Mouse (Mus musculus): ENCODE data around the gene Gm8251. TPM values are rescaled to one million over a fixed set of nuclear protein-coding genes. Genes with fewer than 3 reads are reported as not detected.

The Gm8251 gene
- polyA plus RNA-seq (2014; fragmentation: Nextera tagmentation; extraction: Ambion mirVana), result 0.07 TPM in 1 of 2 replicates, not detected in the other

DNA sequence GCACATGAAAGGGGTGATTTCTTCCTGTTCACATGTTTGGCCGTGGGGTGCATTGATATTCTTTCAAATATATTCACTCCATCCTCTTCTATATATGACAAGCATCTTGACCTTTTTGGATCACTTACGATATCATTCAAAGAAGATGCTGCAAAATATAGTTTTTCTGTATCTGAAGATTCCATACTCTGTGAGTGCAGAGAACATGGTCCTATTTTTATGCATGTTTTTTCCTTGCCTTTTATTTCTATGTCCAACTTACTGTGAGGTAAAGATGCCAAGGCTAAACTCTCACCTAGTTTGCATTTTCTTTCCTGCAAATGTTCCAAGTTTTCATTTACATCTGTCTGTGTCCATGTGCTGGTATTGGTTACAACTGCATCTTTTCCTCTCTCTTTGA is at the start of gene Gm8251:
Gene Gm8251 (minus strand): TSS at position 101 of the 400 bp plus-strand sequence.
- Histone ChIP-seq H3K4me3 (ENCODE audit: control insufficient read depth in 1 of 2, insufficient read depth in 1 of 2, low read depth in 1 of 2, low read length in 2 of 2) (no peak within 1 kb of the TSS), H3K27ac (replicated peaks in 1 of 2; ENCODE audit: control insufficient read depth in 1 of 2, insufficient read depth in 1 of 2, low read depth in 2 of 2, low read length in 2 of 2) (no peak within 1 kb of the TSS), H3K27me3 (ENCODE audit: control insufficient read depth, insufficient read depth, low read length) (no peaks in the 10 kb centered on the region), H3K4me2 (ENCODE audit: low read length) (no peak within 1 kb of the TSS), H3K36me3 (ENCODE audit: control insufficient read depth, insufficient read depth, low read length) (no peaks in the 10 kb centered on the region), H3K4me1 (ENCODE audit: control insufficient read depth in 2 of 2, insufficient read depth in 2 of 2, low read length in 2 of 2) (no peaks in the 10 kb centered on the region), H3K9ac (ENCODE audit: low read length) (no peak within 1 kb of the TSS), H3K9me3 (ENCODE audit: control insufficient read depth, low read length) (no peaks in the 10 kb centered on the region)
- 81% methylated on average over 2 of the region's 2 CpGs for WGBS
- ATAC-seq (ENCODE audit: insufficient number of reproducible peaks, insufficient read depth, low FRiP score, low read depth), result no peak

DNA sequence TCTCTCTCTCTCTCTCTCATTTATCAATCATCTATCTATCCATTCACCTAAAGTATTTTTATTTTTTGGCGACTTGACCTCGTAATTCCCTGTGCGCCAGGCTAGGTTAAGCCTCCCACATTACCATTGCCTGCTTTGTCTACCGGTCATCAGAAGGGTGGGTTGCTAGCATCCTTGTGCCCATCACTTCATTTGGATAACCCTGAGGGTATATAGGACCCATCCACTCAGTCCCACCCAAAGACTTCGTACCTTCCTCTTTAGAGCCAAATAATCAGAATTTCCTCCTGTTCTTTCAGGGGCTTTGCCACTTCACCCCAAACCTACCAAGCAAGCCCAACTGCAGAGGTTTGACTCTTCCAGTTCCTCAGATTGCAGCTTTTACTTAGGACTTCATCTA is 41.2 kb upstream of the Gm8251 start:
- peaks cover 42% of the 10 kb centered on the region for H3K36me3 ChIP-seq (ENCODE audit: control insufficient read depth, insufficient read depth, low read length)
- H3K9me3 ChIP-seq (ENCODE audit: control insufficient read depth, low read length), result no peaks in the 10 kb centered on the region
- H3K27me3 ChIP-seq (ENCODE audit: control insufficient read depth, insufficient read depth, low read length), result no peaks in the 10 kb centered on the region
- peaks cover 0 to 10% of the 10 kb centered on the region in 2 experiments; a peak in 3 of 4 replicates for H3K4me1 ChIP-seq (ENCODE audit: control insufficient read depth in 2 of 2, insufficient read depth in 2 of 2, low read length in 2 of 2)
- ATAC-seq (ENCODE audit: insufficient number of reproducible peaks, insufficient read depth, low FRiP score, low read depth), result no peak
- no peak overlapping the region for H3K27ac ChIP-seq (replicated peaks in 1 of 2; ENCODE audit: control insufficient read depth in 1 of 2, insufficient read depth in 1 of 2, low read depth in 2 of 2, low read length in 2 of 2)
- 12% methylated on average over 5 of the region's 5 CpGs for WGBS
- H3K9ac ChIP-seq (ENCODE audit: low read length), result peak overlapping the region; percentile 66; the same call in 1 of the 2 replicates
- peak overlapping the region in 1 of 2 experiments; percentile 71; a peak in 2 of 4 replicates for H3K4me3 ChIP-seq (ENCODE audit: control insufficient read depth in 1 of 2, insufficient read depth in 1 of 2, low read depth in 1 of 2, low read length in 2 of 2)
- peak overlapping the region; percentile 69 for H3K4me2 ChIP-seq (ENCODE audit: low read length)

DNA sequence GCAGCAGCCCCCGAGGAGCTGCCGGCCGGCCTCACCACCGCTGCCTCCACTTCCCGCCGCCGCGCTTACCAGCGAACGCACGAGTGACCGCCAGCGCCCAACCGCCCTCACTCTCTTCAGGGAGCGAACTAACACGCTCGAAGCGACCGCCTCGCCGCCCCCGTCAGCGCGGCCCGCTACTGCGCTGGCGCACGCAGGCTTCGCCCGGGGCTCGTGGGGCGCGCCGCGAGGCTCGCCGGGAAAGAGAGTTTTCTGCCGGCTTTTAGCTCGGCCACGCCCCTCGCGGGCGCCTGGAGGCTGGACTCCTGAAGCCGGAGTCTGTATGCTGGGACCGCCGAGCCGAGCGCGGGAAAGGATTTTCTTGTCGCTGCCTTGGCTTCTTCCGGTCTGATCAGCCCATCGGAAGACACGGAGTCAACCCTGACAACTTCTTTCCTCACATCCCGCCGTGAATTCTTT is 40.6 kb upstream of the Gm8251 start, which contains the start of gene Tex30:
Gene Tex30 (minus strand): TSS at position 183 of the 459 bp plus-strand sequence.
- Histone ChIP-seq H3K4me3 (ENCODE audit: control insufficient read depth in 1 of 2, insufficient read depth in 1 of 2, low read depth in 1 of 2, low read length in 2 of 2) (peak within 1 kb of the TSS; percentile 71 to 92), H3K27ac (replicated peaks in 1 of 2; ENCODE audit: control insufficient read depth in 1 of 2, insufficient read depth in 1 of 2, low read depth in 2 of 2, low read length in 2 of 2) (peak within 1 kb of the TSS; percentile 89 to 92), H3K4me1 (ENCODE audit: control insufficient read depth in 2 of 2, insufficient read depth in 2 of 2, low read length in 2 of 2) (peaks cover 0 to 10% of the 10 kb centered on the region in 2 experiments; a peak in 3 of 4 replicates), H3K9me3 (ENCODE audit: control insufficient read depth, low read length) (no peaks in the 10 kb centered on the region), H3K27me3 (ENCODE audit: control insufficient read depth, insufficient read depth, low read length) (no peaks in the 10 kb centered on the region), H3K36me3 (ENCODE audit: control insufficient read depth, insufficient read depth, low read length) (peaks cover 41% of the 10 kb centered on the region), H3K9ac (ENCODE audit: low read length) (peak within 1 kb of the TSS; percentile 76), H3K4me2 (ENCODE audit: low read length) (peak within 1 kb of the TSS; percentile 69)
- under 1% methylated on average over 55 of the region's 55 CpGs for WGBS
- ATAC-seq (ENCODE audit: insufficient number of reproducible peaks, insufficient read depth, low FRiP score, low read depth), result peak; percentile 93

DNA sequence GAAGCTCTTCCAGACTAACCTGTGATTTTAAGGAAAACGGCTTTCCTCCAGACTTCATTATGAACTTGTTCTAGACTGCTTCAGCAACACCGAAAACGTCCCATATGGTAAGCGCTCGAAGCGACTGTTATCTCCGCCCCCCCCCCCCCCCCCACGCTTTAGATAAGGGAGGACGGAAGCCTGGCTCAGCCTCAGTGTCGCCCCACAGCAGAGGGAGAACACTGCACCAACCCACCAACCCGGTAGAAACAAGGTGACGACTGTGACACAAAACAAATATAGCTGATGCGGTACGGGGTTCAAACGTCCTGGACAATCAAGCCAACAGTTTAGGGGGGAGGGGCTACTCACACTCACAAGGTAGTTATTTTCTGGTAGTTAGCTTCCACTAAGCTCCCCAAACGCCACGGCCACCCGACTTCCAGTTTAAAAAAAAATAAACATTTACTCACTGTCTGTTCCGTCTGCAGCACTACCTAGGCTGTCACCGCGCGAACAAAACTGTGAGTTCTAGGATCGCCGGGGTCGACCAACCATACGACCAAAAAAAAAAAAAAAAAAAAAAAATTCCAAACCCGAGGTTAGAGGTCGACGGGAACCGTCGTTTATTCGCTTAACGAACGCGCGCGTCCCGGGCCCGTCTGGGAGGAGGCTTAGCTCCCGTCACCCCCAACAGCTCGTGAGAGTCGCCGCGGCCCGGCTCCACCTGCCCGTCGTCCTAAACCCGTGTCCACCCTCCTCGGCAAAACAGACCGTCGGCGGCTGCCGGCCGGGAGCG is 39.9 kb upstream of the Gm8251 start:
- H3K4me2 ChIP-seq (ENCODE audit: low read length), result peak overlapping the region; percentile 69
- ATAC-seq (ENCODE audit: insufficient number of reproducible peaks, insufficient read depth, low FRiP score, low read depth), result peak; percentile 77
- WGBS, result under 1% methylated on average over 55 of the region's 55 CpGs
- H3K27ac ChIP-seq (replicated peaks in 1 of 2; ENCODE audit: control insufficient read depth in 1 of 2, insufficient read depth in 1 of 2, low read depth in 2 of 2, low read length in 2 of 2), result peak overlapping the region; percentile 89 to 92
- H3K27me3 ChIP-seq (ENCODE audit: control insufficient read depth, insufficient read depth, low read length), result no peaks in the 10 kb centered on the region
- peaks cover 0 to 10% of the 10 kb centered on the region in 2 experiments; a peak in 3 of 4 replicates for H3K4me1 ChIP-seq (ENCODE audit: control insufficient read depth in 2 of 2, insufficient read depth in 2 of 2, low read length in 2 of 2)
- no peaks in the 10 kb centered on the region for H3K9me3 ChIP-seq (ENCODE audit: control insufficient read depth, low read length)
- peak overlapping the region; percentile 76 for H3K9ac ChIP-seq (ENCODE audit: low read length)
- peak overlapping the region; percentile 71 to 92 for H3K4me3 ChIP-seq (ENCODE audit: control insufficient read depth in 1 of 2, insufficient read depth in 1 of 2, low read depth in 1 of 2, low read length in 2 of 2)
- H3K36me3 ChIP-seq (ENCODE audit: control insufficient read depth, insufficient read depth, low read length), result peaks cover 40% of the 10 kb centered on the region

DNA sequence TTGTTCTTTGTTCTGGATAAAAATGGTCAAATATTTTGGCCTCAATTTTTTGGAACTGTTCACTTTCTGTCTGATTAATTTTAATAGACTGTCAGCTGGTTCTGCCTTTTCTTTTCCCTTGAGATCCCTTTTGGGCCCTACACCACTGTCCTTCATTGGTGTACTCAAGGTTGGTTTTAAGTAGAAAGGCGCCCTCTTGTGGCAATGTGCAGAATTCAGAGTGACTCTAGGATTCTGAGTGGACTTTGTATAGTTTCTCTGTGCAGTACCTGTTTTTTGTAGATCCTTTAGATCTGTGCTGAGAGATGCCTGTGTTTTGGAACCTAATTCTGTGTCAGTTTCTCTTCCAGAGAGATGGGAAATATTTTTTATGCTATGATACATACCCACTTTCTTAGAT is 2.9 kb upstream of the Gm8251 start:
- ATAC-seq (ENCODE audit: insufficient number of reproducible peaks, insufficient read depth, low FRiP score, low read depth), result no peak
- Histone ChIP-seq H3K4me3 (ENCODE audit: control insufficient read depth in 1 of 2, insufficient read depth in 1 of 2, low read depth in 1 of 2, low read length in 2 of 2) (no peak overlapping the region), H3K36me3 (ENCODE audit: control insufficient read depth, insufficient read depth, low read length) (no peaks in the 10 kb centered on the region), H3K4me2 (ENCODE audit: low read length) (no peak overlapping the region), H3K4me1 (ENCODE audit: control insufficient read depth in 2 of 2, insufficient read depth in 2 of 2, low read length in 2 of 2) (no peaks in the 10 kb centered on the region), H3K9ac (ENCODE audit: low read length) (no peak overlapping the region), H3K27me3 (ENCODE audit: control insufficient read depth, insufficient read depth, low read length) (no peaks in the 10 kb centered on the region), H3K27ac (replicated peaks in 1 of 2; ENCODE audit: control insufficient read depth in 1 of 2, insufficient read depth in 1 of 2, low read depth in 2 of 2, low read length in 2 of 2) (no peak overlapping the region), H3K9me3 (ENCODE audit: control insufficient read depth, low read length) (no peaks in the 10 kb centered on the region)
- WGBS, result 0% methylated on average over 1 of the region's 1 CpGs

DNA sequence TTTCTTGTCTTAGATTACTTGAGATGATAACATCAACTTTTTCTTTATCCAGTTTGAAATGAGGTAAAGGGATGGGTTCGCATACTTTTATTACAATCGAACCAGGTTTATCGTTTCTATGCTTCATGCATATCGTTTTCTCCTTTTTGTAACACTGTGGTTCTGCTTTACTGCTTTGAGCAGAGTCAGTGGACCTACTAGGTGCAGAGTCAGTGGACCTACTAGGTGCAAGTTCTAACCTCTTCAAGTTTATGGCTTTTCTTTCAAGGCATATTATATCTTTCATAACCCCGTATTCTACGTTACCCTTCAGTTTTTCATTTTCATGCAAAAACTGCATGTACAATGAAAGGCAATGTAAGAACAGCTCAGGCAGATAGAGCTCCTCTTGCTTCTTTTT is 1.7 kb upstream of the Gm8251 start:
- no peaks in the 10 kb centered on the region for H3K27me3 ChIP-seq (ENCODE audit: control insufficient read depth, insufficient read depth, low read length)
- no peaks in the 10 kb centered on the region for H3K9me3 ChIP-seq (ENCODE audit: control insufficient read depth, low read length)
- 92% methylated on average over 6 of the region's 6 CpGs for WGBS
- no peak overlapping the region for H3K4me2 ChIP-seq (ENCODE audit: low read length)
- H3K4me1 ChIP-seq (ENCODE audit: control insufficient read depth in 2 of 2, insufficient read depth in 2 of 2, low read length in 2 of 2), result no peaks in the 10 kb centered on the region
- H3K36me3 ChIP-seq (ENCODE audit: control insufficient read depth, insufficient read depth, low read length), result no peaks in the 10 kb centered on the region
- H3K4me3 ChIP-seq (ENCODE audit: control insufficient read depth in 1 of 2, insufficient read depth in 1 of 2, low read depth in 1 of 2, low read length in 2 of 2), result no peak overlapping the region
- no peak overlapping the region for H3K27ac ChIP-seq (replicated peaks in 1 of 2; ENCODE audit: control insufficient read depth in 1 of 2, insufficient read depth in 1 of 2, low read depth in 2 of 2, low read length in 2 of 2)
- H3K9ac ChIP-seq (ENCODE audit: low read length), result no peak overlapping the region
- ATAC-seq (ENCODE audit: insufficient number of reproducible peaks, insufficient read depth, low FRiP score, low read depth), result no peak

DNA sequence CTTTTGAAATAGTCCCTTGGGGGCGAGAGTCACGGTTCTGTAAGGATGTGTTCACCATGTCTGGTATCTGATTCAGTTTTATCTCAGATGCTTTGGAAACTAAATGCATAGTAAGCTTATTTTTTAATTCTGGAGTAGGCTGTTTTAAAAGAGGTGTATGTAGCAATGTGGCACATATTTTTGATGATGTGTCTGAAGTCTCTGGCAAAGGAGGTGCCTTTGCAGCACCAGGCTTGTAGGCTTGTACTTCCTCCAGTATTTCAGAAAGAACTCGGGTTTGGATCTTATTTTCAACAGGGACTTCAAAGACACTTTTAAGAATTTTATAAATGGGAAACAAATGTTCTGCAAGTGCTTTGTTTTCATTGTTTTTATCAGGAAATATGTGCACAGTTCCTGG is 3.9 kb downstream of the Gm8251 start:
- 72% methylated on average over 3 of the region's 3 CpGs for WGBS
- ATAC-seq (ENCODE audit: insufficient number of reproducible peaks, insufficient read depth, low FRiP score, low read depth), result no peak

More for the DNA sequence above, 3.9 kb downstream of the Gm8251 start:
- no peaks in the 10 kb centered on the region for H3K36me3 ChIP-seq (ENCODE audit: control insufficient read depth, insufficient read depth, low read length)
- H3K9ac ChIP-seq (ENCODE audit: low read length), result no peak overlapping the region
- no peak overlapping the region for H3K27ac ChIP-seq (replicated peaks in 1 of 2; ENCODE audit: control insufficient read depth in 1 of 2, insufficient read depth in 1 of 2, low read depth in 2 of 2, low read length in 2 of 2)
- H3K27me3 ChIP-seq (ENCODE audit: control insufficient read depth, insufficient read depth, low read length), result no peaks in the 10 kb centered on the region
- H3K4me1 ChIP-seq (ENCODE audit: control insufficient read depth in 2 of 2, insufficient read depth in 2 of 2, low read length in 2 of 2), result no peaks in the 10 kb centered on the region
- H3K4me2 ChIP-seq (ENCODE audit: low read length), result no peak overlapping the region
- no peaks in the 10 kb centered on the region for H3K9me3 ChIP-seq (ENCODE audit: control insufficient read depth, low read length)
- H3K4me3 ChIP-seq (ENCODE audit: control insufficient read depth in 1 of 2, insufficient read depth in 1 of 2, low read depth in 1 of 2, low read length in 2 of 2), result no peak overlapping the region

Measured in heart, embryonic 14.5 days (tissue).